Mouse (Mus musculus) ES-E14 (cell line): ENCODE results near the gene Cpne5.

Source experiments
- CHD2 ChIP-seq: IDR thresholded peaks from 2 replicates; pipeline ENCODE4 v1.6.1; 2014; ENCODE audit warnings: mild to moderate bottlenecking, low read depth, low read length, inconsistent platforms
- HCFC1 ChIP-seq: IDR thresholded peaks from 2 replicates; pipeline ENCODE4 v1.6.1; 2012; ENCODE audit warnings: low read length, inconsistent platforms, borderline replicate concordance; ENCODE audit not compliant: insufficient read depth
- ZC3H11A ChIP-seq: IDR thresholded peaks from 2 replicates; pipeline ENCODE4 v1.6.1; 2012; ENCODE audit warnings: low read depth, mild to moderate bottlenecking, inconsistent platforms, low read length, borderline replicate concordance

- no peak for TF ChIP-seq ZC3H11A
- no peak for TF ChIP-seq CHD2
- TF ChIP-seq HCFC1: no peak
These were observed 81.6 kb downstream of the Cpne5 start for GRCm38 (mm10) chr17:29156396-29156795.
